In the genomic region with DNA sequence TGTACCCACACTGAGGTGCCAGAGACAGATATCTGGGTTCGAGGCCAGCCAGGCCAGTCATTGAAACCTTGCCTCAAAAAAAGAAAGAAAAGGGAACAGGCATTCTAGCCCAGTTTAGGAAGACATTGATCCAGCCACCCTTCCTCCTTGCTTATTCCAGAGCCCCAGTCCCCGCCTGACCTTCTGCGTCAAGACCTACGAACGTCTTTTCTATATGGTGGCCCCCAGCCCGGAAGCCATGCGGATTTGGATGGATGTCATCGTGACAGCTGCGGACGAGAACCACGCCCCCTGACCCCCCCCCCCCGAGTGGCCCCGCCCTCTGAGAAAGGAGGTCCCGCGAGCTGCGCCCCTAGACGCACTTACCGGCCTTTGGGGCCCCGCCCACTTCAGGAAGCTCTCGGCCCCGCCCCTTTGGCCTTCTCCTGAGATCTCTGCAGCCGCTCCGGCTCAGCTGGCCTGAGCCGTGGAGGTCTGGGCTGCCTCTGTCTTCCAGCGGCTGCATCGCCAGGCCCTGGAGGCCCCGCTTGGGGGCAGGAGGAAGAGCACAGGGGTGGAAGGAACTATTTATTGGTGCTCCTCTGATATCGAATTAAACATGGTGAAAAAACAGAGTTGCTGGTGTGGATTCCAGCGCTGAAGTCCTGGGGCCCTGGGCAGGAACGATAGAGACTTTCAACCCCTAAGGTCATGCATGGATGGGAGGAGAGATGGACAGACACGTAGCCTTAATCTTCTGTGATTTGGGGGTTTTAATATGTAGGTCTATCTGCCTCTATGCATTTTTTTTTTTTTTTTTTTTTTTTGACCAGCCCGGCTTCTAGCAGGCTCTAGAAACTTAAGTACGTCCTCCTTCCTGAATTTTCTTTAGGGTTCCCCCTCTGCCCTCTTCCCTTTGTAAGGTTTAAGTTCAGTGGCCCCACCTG, we compare ENCODE assay signal across 9 mouse cellular contexts. TPM values are rescaled to one million over a fixed set of nuclear protein-coding genes. Genes with fewer than 3 reads are reported as not detected.
DNase-seq lines count a peak whose midpoint lies in the region; ATAC-seq lines count a peak whose summit lies in the region.
"Had no signal": no experiment of that assay in that cellular context is flagged by ENCODE, and none has a peak within 500 bp of the region (broad histone marks: within the 10 kb centered on the region; RNA-seq: fewer than 3 reads in every experiment).

No protein-coding gene starts in this region.

- no peak overlapping the region for H3K27ac ChIP-seq in hindbrain, embryonic 12.5 days

- H3K4me3 ChIP-seq in hindbrain, embryonic 12.5 days, result peak overlapping the region; percentile 26

- peak; percentile 87 for ATAC-seq in hindbrain, embryonic 12.5 days (ENCODE audit: low FRiP score)

- peak overlapping the region; percentile 54 for H3K4me2 ChIP-seq in hindbrain, embryonic 12.5 days (replicated peaks)

- no peaks in the 10 kb centered on the region; the same call in 1 of the 2 replicates for H3K9me3 ChIP-seq in hindbrain, embryonic 12.5 days (replicated peaks)

- peak overlapping the region; percentile 49; the same call in 1 of the 2 replicates for H3K9ac ChIP-seq in hindbrain, embryonic 12.5 days

- peaks cover 18% of the 10 kb centered on the region for H3K27me3 ChIP-seq in hindbrain, embryonic 12.5 days

- H3K36me3 ChIP-seq in hindbrain, embryonic 12.5 days, result no peaks in the 10 kb centered on the region

- WGBS in hindbrain, embryonic 12.5 days, result 9% methylated on average over 33 of the region's 33 CpGs

- intact Hi-C loops in left cerebral cortex, postnatal 4 days (cut with DNase I), result no loop called here

- H3K4me1 ChIP-seq in hindbrain, embryonic 12.5 days, result peaks cover 6% of the 10 kb centered on the region; the same call in 1 of the 2 replicates

- DNase-seq in MN1 (ENCODE audit: low spot score), result peak; percentile 69
- peak; percentile 75 for DNase-seq in c-Kit-positive CD71-positive TER-119-positive erythroid progenitor cells, embryonic 14.5 days (ENCODE audit: low spot score)
- peak; percentile 70 for DNase-seq in forelimb bud, embryonic 11.5 days (ENCODE audit: low read depth, low spot score)
- DNase-seq in left cerebral cortex, postnatal 4 days, result peak; percentile 78
- DNase-seq in mesoderm, embryonic 11.5 days (ENCODE audit: low read depth, low spot score), result peak; percentile 87
- DNase-seq in right cerebral cortex, postnatal 4 days, result peak; percentile 39
- DNase-seq in urinary bladder, postnatal 4 days (ENCODE audit: low spot score in 2 of 2), result peak; percentile 79 to 86

RNA-seq across cellular contexts. Expression of a gene that starts 7.4 kb away (rescaled TPM):
- polyA plus RNA-seq in hindbrain, embryonic 12.5 days (2016; fragmentation: Nextera tagmentation; extraction: Ambion mirVana), result 1.3 and 1.5 TPM in 2 replicates
- total RNA-seq in left cerebral cortex, postnatal 4 days (2021), result under 1 TPM; 0.68 to 0.77 TPM

RNA-seq across cellular contexts. Expression of a gene that starts 18.4 kb away (rescaled TPM):
- polyA plus RNA-seq in hindbrain, embryonic 12.5 days (2016; fragmentation: Nextera tagmentation; extraction: Ambion mirVana), result 0.09 TPM in 1 of 2 replicates, not detected in the other
- under 1 TPM; 0.48 to 0.72 TPM for total RNA-seq in left cerebral cortex, postnatal 4 days (2021)

RNA-seq across cellular contexts. Expression of a gene that starts 41.5 kb away (rescaled TPM):
- 5.1 and 5.5 TPM in 2 replicates for polyA plus RNA-seq in hindbrain, embryonic 12.5 days (2016; fragmentation: Nextera tagmentation; extraction: Ambion mirVana)
- total RNA-seq in left cerebral cortex, postnatal 4 days (2021), result 10 to 100 TPM; 11.7 to 13.0 TPM

RNA-seq across cellular contexts. Expression of a gene that starts 41.6 kb away (rescaled TPM):
- polyA plus RNA-seq in hindbrain, embryonic 12.5 days (2016; fragmentation: Nextera tagmentation; extraction: Ambion mirVana), result 14.2 and 15.4 TPM in 2 replicates
- 10 to 100 TPM; 16.1 to 17.5 TPM for total RNA-seq in left cerebral cortex, postnatal 4 days (2021)

RNA-seq across cellular contexts. Expression of a gene that starts 47.5 kb away (rescaled TPM):
- polyA plus RNA-seq in hindbrain, embryonic 12.5 days (2016; fragmentation: Nextera tagmentation; extraction: Ambion mirVana), result not detected in 2 replicates
- total RNA-seq in left cerebral cortex, postnatal 4 days (2021), result not detected
- total RNA-seq: layer of hippocampus, adult 18-20 months had no signal
